Mouse (Mus musculus) adrenal gland, postnatal 10 days (tissue): ENCODE data around the gene Mpzl3. TPM values are rescaled to one million over a fixed set of nuclear protein-coding genes. Genes with fewer than 3 reads are reported as not detected.
"Not testable (repeated sequence)": the region's sequence is repeated elsewhere in the genome, so short reads cannot be mapped to it uniquely, and the experiment has no call there.

Source experiments
- DNase-seq: peaks from one replicate; pipeline ENCODE4 v3.0.0; 2021; ENCODE audit warnings: mixed read lengths
- long read RNA-seq, 2 experiments: library from polyadenylated mRNA; stranded (forward); transcript quantifications; one replicate each; pipeline ENCODE4 v2.0.0; 2021
- total RNA-seq, 2 experiments: library from RNA; stranded (reverse); gene quantifications; 2 replicates each; pipeline ENCODE4 v1.2.3; 2021

Gene Mpzl3
- 1 to 10 TPM; 2.9 to 4.4 TPM for total RNA-seq
- long read RNA-seq, experiment 1, partial matches to known transcripts = 0 of 4 reads
- long read RNA-seq, experiment 1, other reads (novel, unspliced or antisense) = 2 of 4 reads
- long read RNA-seq, experiment 2, partial matches to known transcripts = 0 of 2 reads
- long read RNA-seq, experiment 2, other reads (novel, unspliced or antisense) = 1 of 2 reads

- peak; percentile 88 for DNase-seq
These were observed at the start of gene Mpzl3 for GRCm38 (mm10) chr9:45055082-45055713. Mpzl3 (plus strand) TSS chr9:45055186.

DNA sequence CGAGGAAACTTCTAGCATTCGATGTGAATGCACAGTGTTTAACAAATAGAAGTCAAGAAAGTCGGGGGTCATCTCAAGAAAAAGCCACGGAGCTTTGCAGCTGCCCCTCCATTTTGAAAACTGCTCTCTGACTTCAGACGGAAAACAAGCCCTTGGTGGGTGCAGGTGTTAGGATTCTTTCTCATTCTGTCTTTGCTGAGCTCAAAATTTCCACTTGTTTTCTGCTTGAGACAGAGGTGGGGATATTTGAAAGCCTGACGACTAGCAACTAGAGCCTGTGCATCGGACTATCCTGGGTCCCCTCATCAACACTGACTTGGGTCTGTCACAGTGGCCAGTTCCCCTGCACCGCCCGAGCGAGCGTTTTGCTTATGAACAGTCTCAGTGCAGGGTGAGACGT lies 47.6 kb upstream of the Mpzl3 start:
- DNase-seq = no peak

DNA sequence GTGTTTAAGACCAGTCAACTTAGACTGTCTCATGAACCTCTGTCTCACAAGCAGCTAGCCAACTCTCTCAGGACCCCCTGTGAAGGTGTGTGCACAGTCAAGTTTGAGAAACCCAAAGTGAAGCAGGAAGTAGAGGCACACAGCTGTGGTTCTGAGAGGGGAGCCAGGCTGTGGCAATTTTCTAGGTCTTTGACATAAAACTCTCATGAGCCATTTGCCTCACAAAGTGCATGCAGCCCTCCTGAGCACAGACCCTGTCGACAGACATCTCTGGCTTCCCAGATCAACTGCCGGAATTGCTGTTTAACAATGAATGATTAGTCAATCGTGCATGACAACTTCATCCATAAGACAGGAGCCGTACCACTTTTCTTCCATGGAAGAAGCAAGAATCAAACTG lies 46.6 kb upstream of the Mpzl3 start:
- no peak for DNase-seq

DNA sequence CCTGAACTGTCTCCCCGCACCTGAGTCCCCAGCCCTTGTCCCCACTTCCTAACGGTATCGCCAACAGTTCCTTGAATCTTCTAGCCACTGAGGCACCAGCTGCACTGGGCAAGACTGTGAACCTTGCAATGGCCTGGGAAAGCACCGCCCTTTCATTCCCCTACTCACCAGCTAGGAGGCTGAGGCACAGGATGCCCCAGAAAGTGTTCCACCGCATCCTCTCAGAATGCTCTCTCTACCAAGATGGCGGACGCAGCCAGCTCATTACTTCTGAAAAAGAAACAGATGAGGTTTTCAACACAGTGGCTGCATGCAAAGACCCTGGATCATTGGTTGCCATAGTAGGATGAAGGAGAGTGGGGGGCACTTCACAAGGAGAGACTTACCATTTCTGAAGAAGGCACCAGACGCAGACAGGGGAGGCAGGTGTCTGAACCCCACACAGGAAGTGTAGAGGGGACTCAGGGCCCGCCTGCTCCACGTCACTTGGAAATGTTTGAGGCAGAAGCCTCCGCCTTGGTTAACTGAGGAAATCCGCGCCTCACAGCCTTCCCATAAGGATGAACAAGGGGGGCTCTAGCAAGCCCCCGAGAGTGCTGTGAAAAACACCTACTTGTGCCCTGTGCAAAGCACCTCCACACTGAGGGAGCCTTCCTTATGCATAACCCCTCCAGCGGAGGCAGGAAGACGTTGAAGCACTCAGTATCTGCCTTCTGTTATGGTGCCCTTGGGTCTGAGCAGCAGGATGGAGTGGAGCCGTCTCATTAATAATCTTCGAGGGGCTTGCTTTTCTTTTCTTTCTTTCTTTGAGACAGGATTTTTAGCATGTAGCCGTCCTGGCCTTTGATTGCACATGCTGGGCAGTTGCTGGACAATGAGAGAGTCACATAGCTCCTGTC lies 45.6 kb upstream of the Mpzl3 start, which contains the start of gene Cd3e:
TSS of gene Cd3e (minus strand) at position 448 of the 899 bp plus-strand sequence.
- no peak for DNase-seq

DNA sequence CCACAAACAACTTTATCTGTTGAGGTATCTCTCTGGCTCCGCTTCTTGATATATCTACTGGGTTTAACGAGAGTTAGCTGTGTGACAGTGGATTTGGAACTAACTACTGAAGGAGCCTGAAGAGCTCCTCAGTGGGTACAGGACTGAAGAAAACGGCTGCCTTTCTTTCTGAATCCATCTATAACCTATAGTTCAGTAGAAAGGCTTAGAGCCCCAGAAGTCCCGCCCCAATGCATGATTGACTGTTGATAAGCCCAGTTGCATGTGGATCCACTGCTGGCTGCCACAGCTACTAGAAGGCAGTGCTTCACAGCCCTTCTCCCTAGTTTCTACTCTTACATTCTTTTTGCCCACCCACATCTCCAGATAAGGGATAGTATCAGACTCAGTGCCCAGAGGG lies 44.5 kb upstream of the Mpzl3 start:
- peak; percentile 20 for DNase-seq

GRCm38 (mm10) chr9:45011291-45011690 lies 43.7 kb upstream of the Mpzl3 start:
- no peak for DNase-seq

- DNase-seq = no peak
These were observed 40.1 kb upstream of the Mpzl3 start for GRCm38 (mm10) chr9:45014879-45015278.

- no peak for DNase-seq
These were observed 39.1 kb upstream of the Mpzl3 start for GRCm38 (mm10) chr9:45015841-45016240.

DNA sequence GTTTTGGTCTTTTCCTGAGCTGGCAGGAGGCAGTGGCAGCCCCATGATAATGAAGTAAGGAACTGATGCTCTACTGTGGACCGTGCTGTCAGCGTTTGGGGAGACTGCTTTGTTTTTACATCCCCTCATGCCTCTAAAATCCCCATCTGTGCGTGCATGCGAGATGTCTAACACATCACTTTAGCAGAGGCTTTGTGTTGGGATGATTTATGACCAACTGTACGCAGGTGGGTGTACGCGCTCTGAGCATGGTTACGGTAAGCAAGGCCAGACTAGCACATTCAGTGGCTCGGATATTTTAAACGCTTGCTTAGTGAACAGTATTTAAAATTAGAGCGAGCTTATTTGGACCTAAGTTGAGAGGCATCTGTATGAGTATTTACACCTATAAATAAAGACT lies 37.0 kb upstream of the Mpzl3 start:
- DNase-seq = no peak

- peak; percentile 78 for DNase-seq
These were observed 32.2 kb upstream of the Mpzl3 start for GRCm38 (mm10) chr9:45022800-45023199.

- DNase-seq = no peak
These were observed 31.3 kb upstream of the Mpzl3 start for GRCm38 (mm10) chr9:45023638-45024037.

GRCm38 (mm10) chr9:45024187-45024586 lies 30.8 kb upstream of the Mpzl3 start:
- no peak for DNase-seq

DNA sequence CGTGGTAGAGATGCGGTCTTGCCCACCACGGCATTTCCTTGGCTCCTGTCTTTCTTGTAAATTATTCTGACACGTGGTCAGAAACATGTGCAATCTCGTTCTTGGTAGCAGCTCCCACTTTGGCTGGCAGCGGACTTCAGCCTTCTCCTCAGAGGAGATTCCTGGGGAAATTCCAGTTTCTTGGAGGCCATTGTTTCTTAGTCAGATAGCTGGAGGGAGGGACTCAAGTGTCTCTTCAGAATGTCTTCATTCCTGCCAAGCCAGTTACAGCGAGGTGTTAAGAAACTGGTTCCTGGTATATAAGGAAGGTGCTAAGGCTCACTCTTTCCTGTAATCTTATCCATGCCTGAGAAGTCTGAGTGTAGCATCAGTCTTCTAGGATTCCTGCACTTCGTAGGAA lies 27.6 kb upstream of the Mpzl3 start:
- no peak for DNase-seq

GRCm38 (mm10) chr9:45030341-45030740 lies 24.6 kb upstream of the Mpzl3 start:
- DNase-seq = no peak

DNA sequence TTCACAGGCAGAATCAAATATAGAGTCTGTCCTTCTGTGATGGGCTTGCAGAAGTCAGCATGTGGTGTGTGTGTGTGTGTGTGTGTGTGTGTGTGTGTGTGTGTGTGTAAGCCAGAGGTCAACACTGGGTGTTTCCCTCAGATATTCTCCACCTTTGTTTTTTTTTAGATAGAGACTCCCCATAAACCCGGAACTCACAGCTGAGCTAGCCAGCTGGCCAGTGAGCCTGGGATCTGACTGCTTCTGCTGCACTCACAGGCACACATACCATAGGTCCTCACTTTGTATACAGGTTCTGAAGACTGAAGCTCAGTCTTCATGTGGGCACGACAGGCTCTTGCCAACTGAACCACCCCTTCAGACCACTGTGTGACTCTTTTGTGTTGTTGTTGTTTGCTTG lies 22.7 kb upstream of the Mpzl3 start:
- no peak for DNase-seq

DNA sequence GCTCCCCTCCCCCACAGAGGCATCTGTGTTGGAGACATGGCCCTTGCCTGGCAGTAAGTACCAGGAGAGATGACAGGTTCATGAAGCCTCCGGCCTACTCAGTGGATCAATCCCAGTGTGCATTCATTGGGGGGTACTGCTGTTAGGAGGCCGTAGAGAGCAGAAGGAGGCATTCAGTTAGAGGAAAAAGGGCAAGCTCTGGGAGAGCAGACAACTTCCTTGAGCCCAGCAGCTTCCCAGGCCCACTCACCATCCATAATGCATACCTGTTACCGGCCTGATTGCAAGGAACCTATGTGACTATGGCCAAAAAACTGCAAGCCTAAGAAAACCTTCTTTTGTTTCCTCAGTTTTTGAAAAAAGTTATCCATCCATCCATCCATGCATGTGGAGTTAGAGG lies 20.5 kb upstream of the Mpzl3 start:
- no peak for DNase-seq

DNA sequence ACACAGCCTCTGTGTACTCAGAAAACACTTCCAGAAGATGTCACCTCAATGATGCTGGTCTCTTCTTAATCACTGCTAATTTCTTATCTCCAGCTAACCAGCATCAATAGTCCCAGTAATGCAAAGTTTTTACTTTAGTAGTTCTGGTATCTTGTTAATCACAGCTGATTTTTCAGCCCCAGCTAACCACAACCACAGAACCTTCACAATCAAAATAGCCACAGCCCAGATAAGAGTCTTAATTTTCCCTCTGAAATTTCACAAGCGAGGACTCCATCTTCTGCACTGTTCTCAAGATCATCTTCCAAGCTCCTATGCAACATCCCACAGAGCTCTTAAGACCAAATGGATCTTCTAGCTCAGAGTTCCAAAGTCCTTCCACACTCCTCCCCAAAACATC lies 17.2 kb upstream of the Mpzl3 start:
- DNase-seq = not testable (repeated sequence)

DNA sequence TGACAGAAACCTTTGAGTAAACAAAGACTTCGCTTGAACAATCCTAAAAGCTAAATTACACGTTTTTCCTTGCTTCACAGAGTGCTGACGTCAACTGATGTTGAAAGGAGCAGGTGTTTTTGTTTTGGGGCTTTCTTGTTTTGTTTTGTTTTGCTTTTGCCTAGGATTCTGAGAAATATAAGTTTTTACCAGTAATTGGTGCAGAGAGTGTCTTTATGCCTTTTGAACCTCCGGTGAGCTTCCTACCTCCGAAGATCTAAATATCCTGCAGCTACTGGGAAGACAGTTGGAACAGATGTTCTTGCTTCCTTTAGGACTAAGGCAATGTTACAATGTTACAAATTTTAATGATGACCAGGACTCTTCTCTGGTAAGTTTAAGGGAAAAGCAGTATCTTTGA lies 15.5 kb upstream of the Mpzl3 start, which contains the start of gene Mpzl2:
TSS of gene Mpzl2 (plus strand) at position 301 of the 400 bp plus-strand sequence.
- no peak for DNase-seq

- DNase-seq = peak; percentile 67
These were observed 14.7 kb upstream of the Mpzl3 start for GRCm38 (mm10) chr9:45040066-45040845.

DNA sequence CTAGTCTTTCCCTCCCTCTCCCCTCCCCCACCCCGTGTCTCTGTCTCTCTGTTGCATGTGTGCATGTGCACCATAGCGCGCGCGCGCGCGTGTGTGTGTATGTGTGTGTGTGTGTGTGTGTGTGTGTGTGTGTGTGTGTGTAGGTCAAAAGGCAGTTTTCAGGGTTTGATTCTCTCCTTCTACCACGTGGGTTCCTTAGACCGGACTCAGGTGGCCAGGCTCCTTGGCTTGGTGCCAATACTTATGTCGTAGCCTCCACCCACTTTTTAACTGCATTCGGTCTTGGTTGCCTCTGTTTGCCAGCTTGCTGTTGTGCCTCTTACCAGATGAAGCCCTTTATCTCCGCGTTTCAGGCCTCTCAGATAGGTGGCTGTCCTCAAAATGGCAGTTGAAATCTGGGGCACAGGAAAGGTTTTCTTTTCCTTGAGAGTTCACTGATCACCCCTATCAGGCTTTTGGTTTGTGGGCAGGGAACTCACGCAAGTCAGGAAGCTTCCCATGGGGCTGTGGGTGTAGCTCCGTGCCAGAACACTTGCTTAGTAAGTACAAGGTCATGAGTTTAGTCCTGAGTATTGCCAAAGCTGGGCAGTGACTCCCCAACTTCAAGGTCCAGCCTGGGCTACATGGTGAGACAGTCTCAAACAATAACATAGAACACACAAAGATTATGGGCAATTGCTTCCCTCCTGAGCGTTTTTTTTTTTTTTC lies 13.7 kb upstream of the Mpzl3 start:
- DNase-seq = peak; percentile 69

DNA sequence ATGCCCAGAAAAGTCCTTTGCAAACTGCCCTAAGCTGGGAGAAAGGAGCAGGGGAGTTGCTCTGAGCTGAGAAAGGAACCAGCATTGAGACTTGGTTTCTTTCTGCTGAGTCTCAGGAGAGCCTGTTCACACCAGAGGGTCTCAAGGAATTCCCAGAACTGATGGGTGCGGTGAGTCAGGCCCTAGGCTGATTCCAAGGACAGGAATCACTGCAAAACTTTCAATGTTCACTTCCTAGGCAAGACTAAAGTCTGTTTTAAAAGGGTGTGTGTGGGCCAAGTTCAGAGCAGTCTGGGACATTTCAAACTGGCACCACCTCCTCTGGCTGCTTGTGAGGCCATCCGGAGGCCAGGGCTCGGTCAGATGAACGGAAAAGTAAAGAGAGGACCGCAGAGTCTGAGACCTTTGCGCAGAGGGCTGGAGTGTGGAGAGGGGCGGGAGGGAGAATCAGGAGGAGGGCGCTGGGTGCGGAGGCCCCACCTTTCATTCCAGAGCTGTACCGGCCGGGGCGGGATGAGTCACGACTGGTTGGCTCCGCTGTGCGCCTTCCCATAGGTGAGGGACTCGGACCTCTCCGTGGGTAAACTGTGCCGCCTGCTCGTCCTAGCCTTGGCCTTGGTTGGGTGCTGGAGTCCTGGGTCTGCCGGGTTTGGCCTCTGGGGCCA lies 12.8 kb upstream of the Mpzl3 start:
- DNase-seq = peak; percentile 74
